Mouse (Mus musculus) mature B cell (primary cell): ENCODE results near the gene Terb1.

ENCODE experiments used
- in situ Hi-C: fragments of 300-500 bp; cut with MboI; formaldehyde crosslinking; loops from 2 replicates; pipeline ENCODE4 v1.14.3; 2019

Terb1 gene

DNA sequence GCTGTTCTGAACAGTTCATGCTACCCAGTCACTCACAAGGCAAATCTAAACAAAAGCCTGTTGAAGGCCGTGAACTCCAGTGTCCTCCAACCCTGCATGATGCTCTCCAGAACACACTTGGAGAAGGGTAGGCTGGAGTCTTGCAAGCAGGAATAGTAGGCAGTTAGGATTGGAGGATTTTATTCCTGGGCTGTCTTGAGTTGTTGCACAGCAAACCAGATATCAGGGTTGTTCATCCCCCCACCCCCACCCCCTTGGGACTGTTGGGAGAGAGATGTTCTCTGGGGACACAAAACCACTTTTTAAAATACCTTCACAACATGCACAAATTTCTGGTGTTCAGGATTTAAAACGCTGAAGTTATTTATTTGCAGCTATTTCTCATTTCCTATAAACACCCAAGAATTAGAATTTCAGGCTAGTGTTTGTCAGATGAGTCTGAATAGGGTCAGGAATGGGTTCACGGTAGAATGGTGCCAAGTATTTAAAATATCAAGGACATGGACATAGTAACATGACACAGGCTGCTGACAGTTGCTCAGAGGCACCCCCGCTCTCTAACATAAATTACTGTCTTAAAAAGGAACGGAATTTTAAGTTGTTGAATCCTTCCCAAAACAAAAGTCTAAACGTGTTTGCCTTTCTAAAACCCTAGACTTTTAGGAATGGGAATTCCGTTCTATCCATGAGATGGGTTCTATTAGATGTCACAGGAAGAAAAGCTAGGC lies 96.7 kb downstream of the Terb1 start:
- in situ Hi-C loops = no loop called here

DNA sequence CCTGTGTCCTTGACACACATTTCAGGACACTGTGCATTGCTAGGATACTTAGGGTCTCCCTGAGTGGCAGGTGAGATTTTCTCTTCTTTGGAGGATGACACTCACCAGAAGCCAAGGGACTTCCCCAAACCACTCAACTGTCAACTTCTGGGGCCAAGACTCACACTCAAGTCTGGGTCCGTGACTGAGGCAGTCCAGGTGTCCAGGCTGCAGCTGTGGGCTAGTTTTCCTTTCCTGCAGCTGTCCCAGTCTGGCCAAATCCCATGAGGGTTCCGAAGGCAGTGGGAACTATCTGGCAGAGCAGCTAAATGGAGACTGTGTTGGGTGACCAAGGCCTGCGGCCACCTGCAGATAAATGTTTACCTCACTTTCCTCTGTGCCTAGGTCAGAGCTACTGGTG lies 97.7 kb downstream of the Terb1 start:
- in situ Hi-C loops = no loop called here

DNA sequence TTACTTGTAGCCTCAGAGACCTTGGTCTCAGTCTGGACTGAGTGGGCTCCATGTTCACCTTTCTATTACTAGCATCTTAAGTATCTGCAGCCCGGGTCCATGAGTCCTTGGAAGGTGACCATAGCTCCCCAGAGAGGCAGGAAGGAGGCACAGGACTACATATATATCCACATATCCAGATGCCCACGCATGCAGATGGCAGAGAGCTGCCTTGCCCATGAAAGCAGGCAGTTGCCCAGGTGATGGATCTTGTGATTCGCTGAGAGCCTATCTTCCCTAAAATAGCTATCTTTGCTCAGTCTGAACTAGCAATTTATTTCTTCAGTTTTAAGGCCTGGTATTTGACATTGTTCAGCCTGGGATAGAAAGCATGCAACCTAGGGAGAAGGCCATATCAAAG lies 98.2 kb downstream of the Terb1 start:
- in situ Hi-C loops = no loop called here

DNA sequence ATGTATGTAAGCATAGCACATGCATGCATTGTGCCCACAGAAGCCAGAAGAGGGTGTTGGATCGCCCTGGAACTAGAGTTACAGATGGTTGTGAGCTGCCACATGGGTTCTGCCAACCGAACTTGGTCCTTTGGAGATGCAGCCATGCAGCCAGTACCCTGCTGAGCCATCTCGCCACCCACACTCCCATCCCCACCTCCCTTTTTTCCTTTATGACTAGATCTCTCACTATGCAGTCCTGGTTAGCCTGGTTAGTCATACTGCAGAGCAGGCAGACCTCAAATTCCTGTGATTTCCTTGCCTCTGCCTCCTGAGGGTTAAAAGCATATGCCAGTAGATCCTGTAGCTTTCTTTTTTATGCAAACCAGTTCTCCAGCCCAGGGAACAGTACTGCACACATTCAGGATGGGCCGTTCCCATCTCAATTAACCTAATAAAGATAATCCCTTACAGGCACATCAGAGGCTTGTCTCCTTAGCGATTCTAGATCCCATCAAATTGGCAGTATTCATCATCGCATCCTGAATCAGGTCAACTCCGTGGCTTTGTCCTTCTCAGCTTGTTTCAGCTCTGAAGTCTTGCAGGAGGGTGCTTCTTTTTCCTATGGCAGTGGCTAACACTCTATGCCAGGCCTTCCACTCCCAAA lies 99.0 kb downstream of the Terb1 start:
- in situ Hi-C loops = no loop called here

DNA sequence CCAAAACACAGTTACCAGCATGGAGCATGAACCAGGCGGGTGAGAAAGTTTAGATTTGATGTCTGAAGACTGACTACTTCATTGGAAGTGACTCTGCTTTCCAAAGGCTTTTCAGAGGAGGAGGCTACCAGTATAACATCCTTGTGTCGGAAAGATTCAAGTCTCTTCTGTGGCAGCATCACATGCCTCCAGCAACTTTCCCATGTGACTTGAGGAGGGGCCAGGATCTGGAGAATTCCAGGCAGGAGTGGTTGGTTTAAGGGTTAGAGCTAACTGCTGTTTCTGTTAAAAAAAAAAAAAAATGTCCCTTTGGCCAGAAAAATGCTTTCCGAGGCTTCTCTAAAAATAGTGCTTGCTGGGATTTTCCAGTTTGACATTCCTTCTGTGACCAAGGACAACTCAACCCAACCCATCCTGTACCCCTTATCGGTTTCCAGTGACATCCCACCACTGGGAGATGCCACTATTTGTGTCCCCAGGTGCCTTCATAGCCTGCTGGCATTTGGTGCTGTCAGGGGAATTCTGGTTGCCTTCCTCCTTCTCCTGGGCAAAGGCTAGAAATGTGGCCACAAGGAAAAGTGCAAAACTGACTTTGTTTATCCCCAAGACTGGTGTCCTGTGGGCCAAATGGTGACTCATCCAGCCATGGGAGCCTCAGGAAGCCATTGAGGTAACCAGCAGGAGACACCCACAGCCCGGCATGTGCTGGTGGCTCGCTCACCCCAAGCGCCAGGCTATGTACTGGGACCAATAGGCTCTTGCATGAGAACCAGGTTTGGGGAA lies 101.2 kb downstream of the Terb1 start:
- in situ Hi-C loops = no loop called here

DNA sequence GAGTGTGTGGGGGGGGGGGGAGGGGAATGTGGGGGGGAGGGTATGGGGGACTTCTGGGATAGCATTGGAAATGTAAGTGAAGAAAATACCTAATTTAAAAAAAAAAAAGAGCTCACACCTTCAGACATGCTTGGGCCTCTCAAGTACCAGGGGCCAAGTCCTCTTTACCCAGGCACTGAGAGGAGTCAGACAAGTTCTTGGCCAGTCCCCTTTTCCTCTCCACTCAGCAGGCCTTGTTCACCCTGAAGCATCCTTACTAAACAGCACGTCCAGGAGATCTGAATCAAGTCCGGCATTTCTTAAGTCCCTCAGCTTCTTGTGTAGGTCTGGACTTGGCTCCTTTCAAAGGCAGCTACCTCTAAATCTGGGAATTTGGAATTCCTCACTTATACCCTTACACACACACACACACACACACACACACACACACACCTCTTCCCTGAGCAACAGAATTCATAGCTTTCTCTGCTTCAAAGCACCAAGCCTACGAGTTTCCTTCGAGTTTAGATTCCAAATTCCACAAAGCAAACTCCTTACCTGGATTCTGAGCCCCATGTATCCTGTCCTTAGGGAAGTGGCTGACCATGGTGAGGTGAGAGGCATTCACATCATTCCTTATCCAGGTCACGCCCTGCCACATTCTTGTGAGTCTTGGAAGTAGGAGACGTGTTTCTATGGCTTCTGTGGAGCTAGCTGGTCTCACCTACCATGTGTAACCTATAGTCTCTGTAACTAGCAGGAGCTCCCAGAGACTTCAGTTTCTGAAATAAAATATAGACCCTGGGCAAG lies 103.2 kb downstream of the Terb1 start:
- in situ Hi-C loops = no loop called here

DNA sequence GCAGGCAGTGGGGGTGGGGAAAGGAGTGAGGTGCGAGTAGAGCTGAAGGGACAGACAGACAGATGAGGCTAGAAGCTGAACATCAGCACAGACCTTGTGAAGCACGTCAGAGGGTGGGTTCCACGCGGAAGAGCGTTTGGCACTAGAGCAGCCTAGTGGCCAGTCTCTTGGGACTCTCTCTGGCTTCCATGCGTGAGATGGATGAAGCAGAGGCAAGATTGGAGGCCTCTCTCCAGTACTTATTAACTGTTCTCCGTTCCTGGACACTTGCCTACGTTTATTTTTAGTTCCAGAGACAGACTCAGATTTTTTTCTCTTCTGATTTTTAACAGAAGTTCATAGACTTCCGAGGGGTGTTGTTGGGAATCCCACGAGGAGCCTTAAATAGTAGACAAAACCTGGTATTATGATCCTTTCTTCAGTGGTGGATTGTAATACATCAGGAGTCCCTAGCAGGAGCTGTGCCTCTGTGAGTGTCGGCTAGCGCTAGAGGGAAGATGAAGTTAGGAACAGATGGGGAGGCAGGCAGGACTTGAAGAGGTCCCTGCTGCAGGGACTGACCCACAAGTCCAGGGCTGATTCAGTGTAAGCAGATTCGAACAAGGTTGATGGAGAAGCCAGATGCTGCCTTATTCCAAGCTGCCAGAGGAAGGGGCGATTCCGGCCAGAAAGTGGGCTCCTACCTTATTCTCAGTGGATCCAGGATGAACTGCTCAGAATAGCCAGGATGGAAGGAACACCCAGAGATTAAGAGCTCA lies 104.1 kb downstream of the Terb1 start:
- in situ Hi-C loops = no loop called here

DNA sequence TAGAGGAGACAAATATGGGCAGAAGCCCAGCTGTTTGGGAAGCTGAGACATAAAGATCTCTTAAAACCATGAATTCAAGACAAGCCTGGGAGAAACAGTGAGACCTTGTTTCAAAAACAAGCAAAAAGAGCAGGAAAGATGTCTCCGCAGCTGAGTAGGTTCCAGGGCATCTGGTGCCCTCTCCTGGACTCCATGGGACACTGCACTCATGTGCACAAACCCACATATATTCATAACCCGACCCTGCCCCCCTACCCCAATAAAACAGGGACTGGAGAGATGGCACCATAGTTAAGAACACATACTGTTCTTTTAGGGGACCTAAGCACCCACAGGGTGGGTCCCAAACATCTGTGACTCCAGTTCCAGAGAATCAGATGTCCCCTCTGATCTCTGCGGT lies 106.1 kb downstream of the Terb1 start:
- in situ Hi-C loops = no loop called here
